Mouse (Mus musculus) neural tube, embryonic 14.5 days (tissue): ENCODE measurements around the gene Tap1. TPM values are rescaled to one million over a fixed set of nuclear protein-coding genes. Genes with fewer than 3 reads are reported as not detected.

Experiments used
- ATAC-seq: fragments of 200-750 bp; cut with Nextera tagmentation; 2 replicates; pipeline ENCODE4 v1.8.0; 2017; ENCODE audit warnings: low read depth, mild to moderate bottlenecking, moderate TSS enrichment, moderate library complexity
- H3K27ac ChIP-seq: fragments of 300-500 bp; sonication (generic); 2 replicates; pipeline ENCODE4 v1.5.1; 2014; ENCODE audit warnings: low read depth, mild to moderate bottlenecking, control low read depth, low read length, moderate library complexity, mixed read lengths
- H3K27me3 ChIP-seq: fragments of 300-500 bp; sonication (generic); 2 replicates; pipeline ENCODE4 v1.6.1; 2014; ENCODE audit warnings: low read length; ENCODE audit not compliant: control insufficient read depth, insufficient read depth
- H3K36me3 ChIP-seq: fragments of 300-500 bp; sonication (generic); 2 replicates; pipeline ENCODE4 v1.6.1; 2014; ENCODE audit warnings: low read length, mixed read lengths; ENCODE audit not compliant: control insufficient read depth, insufficient read depth
- H3K4me1 ChIP-seq: fragments of 300-500 bp; sonication (generic); 2 replicates; pipeline ENCODE4 v1.6.1; 2014; ENCODE audit warnings: low read length; ENCODE audit not compliant: control insufficient read depth, insufficient read depth
- H3K4me2 ChIP-seq: fragments of 300-500 bp; sonication (generic); 2 replicates; pipeline ENCODE4 v1.6.1; 2014; ENCODE audit warnings: mild to moderate bottlenecking, low read depth, low read length, control low read depth
- H3K4me3 ChIP-seq: fragments of 300-500 bp; sonication (generic); 2 replicates; pipeline ENCODE4 v1.5.1; 2014; ENCODE audit warnings: low read depth, low read length, control low read depth, mixed read lengths
- H3K9ac ChIP-seq: fragments of 300-500 bp; sonication (generic); replicated peaks from 2 replicates; pipeline ENCODE4 v1.6.1; 2014; ENCODE audit warnings: low read depth, mild to moderate bottlenecking, control low read depth, low read length, mixed read lengths
- H3K9me3 ChIP-seq: fragments of 300-500 bp; sonication (generic); 2 replicates; pipeline ENCODE4 v1.6.1; 2016; ENCODE audit warnings: low read length; ENCODE audit not compliant: control insufficient read depth
- WGBS: fragments of 180-500 bp; shearing (Covaris S2); extraction: QIAGEN DNeasy Blood & Tissue Kit; methylation state at CpG from one replicate; pipeline ENCODE4 v1.1.7; 2014; 5-methylcytosine and 5-hydroxymethylcytosine counted together
- polyA plus RNA-seq: library from polyadenylated mRNA; unstranded; fragments of >200 nt; fragmentation: Nextera tagmentation; extraction: Ambion mirVana; gene quantifications from 2 replicates; pipeline ENCODE4 v1.2.1, GENCODE M21; 2014

The Tap1 gene
- polyA plus RNA-seq, 1 experiment from 2014 or later = 2.0 TPM

- H3K27me3 ChIP-seq = peaks cover 10% of the 10 kb centered on the region; the same call in 1 of the 2 replicates
- H3K9me3 ChIP-seq = no peaks in the 10 kb centered on the region
- ATAC-seq = no peak
- no peak overlapping the region for H3K4me3 ChIP-seq
- H3K4me2 ChIP-seq = no peak overlapping the region
- H3K9ac ChIP-seq = no peak overlapping the region
- no peaks in the 10 kb centered on the region for H3K36me3 ChIP-seq
- H3K27ac ChIP-seq = no peak overlapping the region
- H3K4me1 ChIP-seq = no peaks in the 10 kb centered on the region
- 26% methylated on average over 9 of the region's 9 CpGs for WGBS
Observed at GRCm38 (mm10) chr17:34205746-34206176, 18.4 kb downstream of the Tap1 start.

GRCm38 (mm10) chr17:34206731-34207130 is 19.4 kb downstream of the Tap1 start:
- H3K27me3 ChIP-seq = peaks cover 10% of the 10 kb centered on the region; the same call in 1 of the 2 replicates
- ATAC-seq = no peak
- H3K4me2 ChIP-seq = no peak overlapping the region
- no peak overlapping the region for H3K27ac ChIP-seq
- H3K9ac ChIP-seq = no peak overlapping the region
- no peaks in the 10 kb centered on the region for H3K9me3 ChIP-seq
- no peaks in the 10 kb centered on the region for H3K36me3 ChIP-seq
- H3K4me3 ChIP-seq = no peak overlapping the region
- 86% methylated on average over 5 of the region's 5 CpGs for WGBS
- no peaks in the 10 kb centered on the region for H3K4me1 ChIP-seq

- no peak for ATAC-seq
- Histone ChIP-seq H3K27me3 (peaks cover 10% of the 10 kb centered on the region; the same call in 1 of the 2 replicates), H3K4me2 (no peak overlapping the region), H3K4me3 (no peak overlapping the region), H3K9me3 (no peaks in the 10 kb centered on the region), H3K36me3 (no peaks in the 10 kb centered on the region), H3K4me1 (no peaks in the 10 kb centered on the region), H3K9ac (no peak overlapping the region), H3K27ac (no peak overlapping the region)
- 63% methylated on average over 3 of the region's 3 CpGs for WGBS
Observed at GRCm38 (mm10) chr17:34207456-34207855, 20.1 kb downstream of the Tap1 start.

- H3K4me2 ChIP-seq = no peak overlapping the region
- no peaks in the 10 kb centered on the region for H3K36me3 ChIP-seq
- ATAC-seq = no peak
- no peaks in the 10 kb centered on the region for H3K9me3 ChIP-seq
- H3K27me3 ChIP-seq = peaks cover 10% of the 10 kb centered on the region; the same call in 1 of the 2 replicates
- WGBS = 95% methylated on average over 9 of the region's 9 CpGs
- H3K27ac ChIP-seq = no peak overlapping the region
- no peaks in the 10 kb centered on the region for H3K4me1 ChIP-seq
- H3K4me3 ChIP-seq = no peak overlapping the region
- no peak overlapping the region for H3K9ac ChIP-seq
Observed at GRCm38 (mm10) chr17:34207866-34208265, 20.5 kb downstream of the Tap1 start.

GRCm38 (mm10) chr17:34208421-34208820 is 21.1 kb downstream of the Tap1 start:
- Histone ChIP-seq H3K4me1 (no peaks in the 10 kb centered on the region), H3K27me3 (peaks cover 10% of the 10 kb centered on the region; the same call in 1 of the 2 replicates), H3K9ac (no peak overlapping the region), H3K9me3 (no peaks in the 10 kb centered on the region), H3K27ac (no peak overlapping the region), H3K4me3 (no peak overlapping the region), H3K4me2 (no peak overlapping the region), H3K36me3 (no peaks in the 10 kb centered on the region)
- 30% methylated on average over 10 of the region's 10 CpGs for WGBS
- ATAC-seq = no peak

- Histone ChIP-seq H3K27me3 (peaks cover 6% of the 10 kb centered on the region; the same call in 1 of the 2 replicates), H3K4me3 (no peak overlapping the region), H3K9ac (no peak overlapping the region), H3K4me1 (no peaks in the 10 kb centered on the region), H3K36me3 (no peaks in the 10 kb centered on the region), H3K27ac (no peak overlapping the region), H3K4me2 (no peak overlapping the region), H3K9me3 (no peaks in the 10 kb centered on the region)
- WGBS = 47% methylated on average over 3 of the region's 3 CpGs
- no peak for ATAC-seq
Observed at GRCm38 (mm10) chr17:34209680-34210079, 22.3 kb downstream of the Tap1 start.

GRCm38 (mm10) chr17:34210599-34210998 is 23.2 kb downstream of the Tap1 start:
- Histone ChIP-seq H3K9ac (no peak overlapping the region), H3K9me3 (no peaks in the 10 kb centered on the region), H3K27me3 (peaks cover 5% of the 10 kb centered on the region; the same call in 1 of the 2 replicates), H3K4me3 (no peak overlapping the region), H3K4me1 (no peaks in the 10 kb centered on the region), H3K36me3 (no peaks in the 10 kb centered on the region), H3K27ac (no peak overlapping the region), H3K4me2 (no peak overlapping the region)
- no peak for ATAC-seq
- WGBS = 81% methylated on average over 3 of the region's 3 CpGs

GRCm38 (mm10) chr17:34211746-34212365 is 24.5 kb downstream of the Tap1 start:
- no peaks in the 10 kb centered on the region for H3K9me3 ChIP-seq
- peak overlapping the region; percentile 21; the same call in 1 of the 2 replicates for H3K9ac ChIP-seq
- no peak for ATAC-seq
- H3K4me1 ChIP-seq = no peaks in the 10 kb centered on the region
- no peaks in the 10 kb centered on the region for H3K36me3 ChIP-seq
- 0 out of 2 replicates have a peak, but pooled peaks cover 4% of the 10 kb centered on the region for H3K27me3 ChIP-seq
- H3K4me2 ChIP-seq = 0 out of 2 replicates have a peak overlapping the region, but pooled peaks have one; percentile 16
- WGBS = 25% methylated on average over 22 of the region's 23 CpGs
- H3K27ac ChIP-seq = no peak overlapping the region
- H3K4me3 ChIP-seq = no peak overlapping the region

- no peak overlapping the region for H3K4me3 ChIP-seq
- H3K36me3 ChIP-seq = no peaks in the 10 kb centered on the region
- H3K27ac ChIP-seq = no peak overlapping the region
- H3K27me3 ChIP-seq = 0 out of 2 replicates have a peak, but pooled peaks cover 4% of the 10 kb centered on the region
- H3K9ac ChIP-seq = 0 out of 2 replicates have a peak overlapping the region, but pooled peaks have one; percentile 2
- no peak overlapping the region for H3K4me2 ChIP-seq
- H3K4me1 ChIP-seq = no peaks in the 10 kb centered on the region
- H3K9me3 ChIP-seq = no peaks in the 10 kb centered on the region
- ATAC-seq = no peak
- WGBS = 42% methylated on average over 21 of the region's 21 CpGs
Observed at GRCm38 (mm10) chr17:34213936-34214335, 26.6 kb downstream of the Tap1 start.
